Mouse (Mus musculus) spleen, postnatal 4 days (tissue): ENCODE results near the gene Vmn2r103.

Source experiments
- DNase-seq, 2 experiments: peaks; one replicate each; pipeline ENCODE4 v3.0.0; 2022; ENCODE audit warnings: low spot score in 2 of 2

The Vmn2r103 gene

GRCm38 (mm10) chr17:19773063-19773462 is at the start of gene Vmn2r103:
TSS of gene Vmn2r103 (plus strand) at chr17:19773363.
- DNase-seq: no peak

- no peak for DNase-seq
These were observed 5.8 kb downstream of the Vmn2r103 start for GRCm38 (mm10) chr17:19778994-19779393.

GRCm38 (mm10) chr17:19789248-19789647 is 16.1 kb downstream of the Vmn2r103 start:
- no peak for DNase-seq
